In genomic region chr2:157071556-157071955, GRCm38 (mm10) we compare ENCODE assay signal across 9 mouse cellular contexts. TPM values are rescaled to one million over a fixed set of nuclear protein-coding genes. Genes with fewer than 3 reads are reported as not detected.
DNase-seq lines count a peak whose midpoint lies in the region; ATAC-seq and TF ChIP-seq lines count a peak whose summit lies in the region.
"Had no signal": no experiment of that assay in that cellular context is flagged by ENCODE, and none has a peak within 500 bp of the region (broad histone marks: within the 10 kb centered on the region; RNA-seq: fewer than 3 reads in every experiment).

No protein-coding gene starts in this region.

- no peaks in the 10 kb centered on the region for H3K27me3 ChIP-seq in heart, embryonic 14.5 days (ENCODE audit: control insufficient read depth, insufficient read depth, low read length)
- H3K27me3 ChIP-seq in kidney, postnatal 0 days (ENCODE audit: insufficient read depth, low read length) = no peaks in the 10 kb centered on the region

- no peak for TF ChIP-seq CTCF in kidney, postnatal 0 days (IDR thresholded peaks at IDR 0.05; ENCODE audit: low read depth)

- H3K9ac ChIP-seq in heart, embryonic 14.5 days (ENCODE audit: low read length) = peak overlapping the region; percentile 70
- H3K9ac ChIP-seq in kidney, postnatal 0 days (ENCODE audit: low read depth, low read length) = 0 out of 2 replicates have a peak overlapping the region, but pooled peaks have one; percentile 20

- peaks cover 84% of the 10 kb centered on the region for H3K79me2 ChIP-seq in macrophage (ENCODE audit: inconsistent target)

- H3K27ac ChIP-seq in heart, embryonic 14.5 days (replicated peaks in 1 of 2; ENCODE audit: control insufficient read depth in 1 of 2, insufficient read depth in 1 of 2, low read depth in 2 of 2, low read length in 2 of 2) = peak overlapping the region; percentile 92 to 96
- H3K27ac ChIP-seq in kidney, postnatal 0 days = no peak overlapping the region
- peak overlapping the region; percentile 97 for H3K27ac ChIP-seq in macrophage

- WGBS in heart, embryonic 14.5 days = 5% methylated on average over 2 of the region's 2 CpGs
- WGBS in kidney, postnatal 0 days = 35% methylated on average over 2 of the region's 2 CpGs
- 7% methylated on average over 2 of the region's 2 CpGs for WGBS in macrophage (ENCODE audit: missing documents)

- peak; percentile 39 for ATAC-seq in CD4-positive, CD25-positive, alpha-beta regulatory T cell, adult 4 months
- peak; percentile 73 for ATAC-seq in heart, embryonic 14.5 days (ENCODE audit: insufficient number of reproducible peaks, insufficient read depth, low FRiP score, low read depth)
- no peak for ATAC-seq in kidney, postnatal 0 days (replicated peaks; ENCODE audit: low FRiP score, low read depth)
- ATAC-seq in erythroid progenitor cell, adult 5-6 weeks (replicated peaks; ENCODE audit: low FRiP score, poor library complexity, severe bottlenecking) = no peak

- H3K36me3 ChIP-seq in heart, embryonic 14.5 days (ENCODE audit: control insufficient read depth, insufficient read depth, low read length) = peaks cover 19% of the 10 kb centered on the region
- H3K36me3 ChIP-seq in kidney, postnatal 0 days (ENCODE audit: insufficient read depth, low read length) = no peaks in the 10 kb centered on the region
- no peaks in the 10 kb centered on the region for H3K36me3 ChIP-seq in macrophage (ENCODE audit: inconsistent target)

- DNase-seq in 416B (ENCODE audit: low read depth) = peak; percentile 96
- peak; percentile 77 to 83 for DNase-seq in cerebellum, postnatal 10 days
- peak; percentile 74 for DNase-seq in kidney, postnatal 0 days (ENCODE audit: low spot score)
- no peak for DNase-seq in c-Kit-positive CD71-positive TER-119-positive erythroid progenitor cells, embryonic 14.5 days (ENCODE audit: low spot score)

- peak overlapping the region; percentile 45 for H3K4me2 ChIP-seq in heart, embryonic 14.5 days (ENCODE audit: low read length)
- no peak overlapping the region for H3K4me2 ChIP-seq in kidney, postnatal 0 days (ENCODE audit: low read length)

- no peaks in the 10 kb centered on the region for H3K9me3 ChIP-seq in heart, embryonic 14.5 days (ENCODE audit: control insufficient read depth, low read length)
- H3K9me3 ChIP-seq in kidney, postnatal 0 days (replicated peaks; ENCODE audit: low read length) = no peaks in the 10 kb centered on the region

- no peak overlapping the region for H3K4me3 ChIP-seq in heart, embryonic 14.5 days (ENCODE audit: control insufficient read depth in 1 of 2, insufficient read depth in 1 of 2, low read depth in 1 of 2, low read length in 2 of 2)
- no peak overlapping the region for H3K4me3 ChIP-seq in kidney, postnatal 0 days (replicated peaks; ENCODE audit: low read depth, low read length)
- H3K4me3 ChIP-seq in macrophage (ENCODE audit: inconsistent target) = no peak overlapping the region
- H3K4me3 ChIP-seq: erythroblast, embryonic 14.5 days had no signal

- peaks cover 76 to 99% of the 10 kb centered on the region in 2 experiments for H3K4me1 ChIP-seq in heart, embryonic 14.5 days (ENCODE audit: control insufficient read depth in 2 of 2, insufficient read depth in 2 of 2, low read length in 2 of 2)
- H3K4me1 ChIP-seq in kidney, postnatal 0 days (replicated peaks; ENCODE audit: insufficient read depth, low read length) = peaks cover 60% of the 10 kb centered on the region

RNA-seq across cellular contexts. Expression of gene Soga1, which starts 7.5 kb away (rescaled TPM):
- polyA plus RNA-seq in CD4-positive, CD25-positive, alpha-beta regulatory T cell, adult 4 months (2017; shearing (Covaris generic)) = under 1 TPM in 1 of 2 experiments, not detected in 1; 0.16 TPM
- polyA plus RNA-seq in heart, embryonic 14.5 days (2014; fragmentation: Nextera tagmentation; extraction: Ambion mirVana) = 4.1 and 5.0 TPM in 2 replicates
- 1.3 and 1.8 TPM in 2 replicates for polyA plus RNA-seq in kidney, postnatal 0 days (2015; fragmentation: Nextera tagmentation; extraction: Ambion mirVana)
- total RNA-seq in macrophage (2018; cell fraction: chromatin; rRNA removed) = 100 to 1,000 TPM in 1 of 26 experiments, 10 to 100 TPM in 25; 12.2 to 152 (median 35.2) TPM
- 10 to 100 TPM in 14 of 26 experiments, 1 to 10 TPM in 12; 5.1 to 30.7 (median 12.8) TPM for total RNA-seq in macrophage (2018; cell fraction: cytosol; rRNA removed)
- total RNA-seq in macrophage (2018; cell fraction: nucleus; rRNA removed) = 10 to 100 TPM in 25 of 26 experiments, 1 to 10 TPM in 1; 10.0 to 61.1 (median 26.6) TPM
- polyA plus RNA-seq in macrophage (2018) = 8.1 to 15.4 TPM (median 10.2 TPM) in 3 replicates
- 0.36 and 0.42 TPM in 2 replicates for total RNA-seq in erythroid progenitor cell, adult 5-6 weeks (2015; ENCODE audit: low replicate concordance)
- 2.8 and 3.6 TPM in 2 replicates for total RNA-seq in erythroid progenitor cell, adult 5-6 weeks (2017; ENCODE audit: low replicate concordance)

RNA-seq across cellular contexts. Expression of gene Tldc2, which starts 15.3 kb away (rescaled TPM):
- polyA plus RNA-seq in CD4-positive, CD25-positive, alpha-beta regulatory T cell, adult 4 months (2017; shearing (Covaris generic)) = not detected
- not detected in 2 replicates for polyA plus RNA-seq in heart, embryonic 14.5 days (2014; fragmentation: Nextera tagmentation; extraction: Ambion mirVana)
- polyA plus RNA-seq in kidney, postnatal 0 days (2015; fragmentation: Nextera tagmentation; extraction: Ambion mirVana) = 2.2 and 2.5 TPM in 2 replicates
- total RNA-seq in macrophage (2018; cell fraction: chromatin; rRNA removed) = 1 to 10 TPM in 2 of 26 experiments, not detected in 24; 1.6 to 2.6 TPM
- total RNA-seq in macrophage (2018; cell fraction: cytosol; rRNA removed) = not detected
- total RNA-seq in macrophage (2018; cell fraction: nucleus; rRNA removed) = not detected
- polyA plus RNA-seq in macrophage (2018) = not detected in 3 replicates
- not detected in 2 replicates for total RNA-seq in erythroid progenitor cell, adult 5-6 weeks (2015; ENCODE audit: low replicate concordance)
- total RNA-seq in erythroid progenitor cell, adult 5-6 weeks (2017; ENCODE audit: low replicate concordance) = not detected in 2 replicates
- polyA plus RNA-seq: erythroblast, embryonic 14.5 days had no signal

Comparison
In these comparisons a context has a peak if more than half of its experiments do, and no peak if none do; other contexts are left out.
1. ATAC-seq: peak in CD4-positive, CD25-positive, alpha-beta regulatory T cell, adult 4 months (single experiment) and heart, embryonic 14.5 days (single experiment); none in kidney, postnatal 0 days (single experiment) and erythroid progenitor cell, adult 5-6 weeks (single experiment).